Mouse (Mus musculus) forebrain, embryonic 11.5 days (tissue): ENCODE data around the gene Gipr. TPM values are rescaled to one million over a fixed set of nuclear protein-coding genes. Genes with fewer than 3 reads are reported as not detected.

ENCODE experiments used
- ATAC-seq: fragments of 200-750 bp; cut with Nextera tagmentation; replicated peaks from 2 replicates; pipeline ENCODE4 v1.8.0; 2017; ENCODE audit warnings: moderate TSS enrichment; ENCODE audit not compliant: low FRiP score
- DNase-seq: peaks from one replicate; pipeline ENCODE4 v3.0.0-alpha.2; 2017; ENCODE audit warnings: low spot score
- H3K27ac ChIP-seq: fragments of 300-500 bp; sonication (generic); 2 replicates; pipeline ENCODE4 v1.5.1; 2014; ENCODE audit warnings: low read depth, low read length
- H3K27me3 ChIP-seq: fragments of 300-500 bp; sonication (generic); 2 replicates; pipeline ENCODE4 v1.6.1; 2014; ENCODE audit warnings: mild to moderate bottlenecking, low read length, mixed read lengths; ENCODE audit not compliant: control insufficient read depth, insufficient read depth
- H3K36me3 ChIP-seq: fragments of 300-500 bp; sonication (generic); 2 replicates; pipeline ENCODE4 v1.6.1; 2014; ENCODE audit warnings: mild to moderate bottlenecking, low read length, moderate library complexity, mixed read lengths; ENCODE audit not compliant: control insufficient read depth, insufficient read depth
- H3K4me1 ChIP-seq: fragments of 300-500 bp; sonication (generic); replicated peaks from 2 replicates; pipeline ENCODE4 v1.6.1; 2014; ENCODE audit warnings: low read length, mixed read lengths; ENCODE audit not compliant: control insufficient read depth, insufficient read depth
- H3K4me2 ChIP-seq: fragments of 300-500 bp; sonication (generic); 2 replicates; pipeline ENCODE4 v1.6.1; 2014; ENCODE audit warnings: low read depth, mild to moderate bottlenecking, low read length, moderate library complexity, mixed read lengths; ENCODE audit not compliant: severe bottlenecking
- H3K4me3 ChIP-seq: fragments of 300-500 bp; sonication (generic); 2 replicates; pipeline ENCODE4 v1.5.1; 2014; ENCODE audit warnings: low read depth, low read length
- H3K9ac ChIP-seq: fragments of 300-500 bp; sonication (generic); 2 replicates; pipeline ENCODE4 v1.6.1; 2014; ENCODE audit warnings: low read length
- H3K9me3 ChIP-seq: fragments of 300-500 bp; sonication (generic); 2 replicates; pipeline ENCODE4 v1.6.1; 2016; ENCODE audit warnings: low read length, mixed read lengths; ENCODE audit not compliant: control insufficient read depth
- WGBS: fragments of 180-500 bp; shearing (Covaris S2); extraction: QIAGEN DNeasy Blood & Tissue Kit; methylation state at CpG from one replicate; pipeline ENCODE4 v1.1.7; 2014; 5-methylcytosine and 5-hydroxymethylcytosine counted together
- microRNA counts: library from miRNA; unstranded; fragments of <30 nt; microRNA quantifications from one replicate; lab custom pipeline; 2015
- microRNA-seq: library from miRNA; unstranded; fragments of <30 nt; microRNA quantifications from one replicate; pipeline ENCODE4, GENCODE M21; 2016; ENCODE audit not compliant: insufficient number of aligned reads
- polyA plus RNA-seq: library from polyadenylated mRNA; unstranded; fragments of >200 nt; fragmentation: Nextera tagmentation; extraction: Ambion mirVana; gene quantifications from 2 replicates; pipeline ENCODE4 v1.2.1, GENCODE M21; 2014

Gipr gene
- polyA plus RNA-seq, 1 experiment from 2014 or later: 0.56 TPM

- no peak for DNase-seq
- WGBS: 94% methylated on average over 8 of the region's 8 CpGs
- no peak overlapping the region for H3K27ac ChIP-seq
- no peaks in the 10 kb centered on the region for H3K36me3 ChIP-seq
- H3K9ac ChIP-seq: no peak overlapping the region
- peaks cover 6% of the 10 kb centered on the region for H3K27me3 ChIP-seq
- H3K4me1 ChIP-seq: peaks cover 7% of the 10 kb centered on the region; the same call in 1 of the 2 replicates
- no peak overlapping the region for H3K4me2 ChIP-seq
- peak overlapping the region; percentile 75; the same call in 1 of the 2 replicates for H3K4me3 ChIP-seq
- peak; percentile 44 for ATAC-seq
- peaks cover 11% of the 10 kb centered on the region; the same call in 1 of the 2 replicates for H3K9me3 ChIP-seq
Observed at GRCm38 (mm10) chr7:19119083-19119482, 46.8 kb downstream of the Gipr start.

GRCm38 (mm10) chr7:19118028-19118771 is 47.7 kb downstream of the Gipr start, which contains the start of gene Gm4969:
TSS of gene Gm4969 (minus strand) at chr7:19118368.
- peak; percentile 84 for DNase-seq
- H3K9me3 ChIP-seq: peaks cover 11% of the 10 kb centered on the region; the same call in 1 of the 2 replicates
- H3K27me3 ChIP-seq: peaks cover 6% of the 10 kb centered on the region
- H3K4me2 ChIP-seq: peak within 1 kb of the TSS; percentile 24; the same call in 1 of the 2 replicates
- ATAC-seq: peak; percentile 42
- WGBS: 18% methylated on average over 64 of the region's 64 CpGs
- peak within 1 kb of the TSS; percentile 12; the same call in 1 of the 2 replicates for H3K4me3 ChIP-seq
- H3K4me1 ChIP-seq: peaks cover 7% of the 10 kb centered on the region; the same call in 1 of the 2 replicates
- no peak within 1 kb of the TSS for H3K9ac ChIP-seq
- H3K27ac ChIP-seq: no peak within 1 kb of the TSS
- no peaks in the 10 kb centered on the region for H3K36me3 ChIP-seq

GRCm38 (mm10) chr7:19109565-19109964 is 56.4 kb downstream of the Gipr start:
- Histone ChIP-seq H3K9me3 (no peaks in the 10 kb centered on the region), H3K4me3 (no peak overlapping the region), H3K4me1 (no peaks in the 10 kb centered on the region), H3K27ac (no peak overlapping the region), H3K4me2 (no peak overlapping the region), H3K36me3 (no peaks in the 10 kb centered on the region), H3K27me3 (no peaks in the 10 kb centered on the region), H3K9ac (no peak overlapping the region)
- no peak for ATAC-seq
- WGBS: 81% methylated on average over 1 of the region's 1 CpGs
- DNase-seq: no peak

GRCm38 (mm10) chr7:19107436-19107835 is 58.5 kb downstream of the Gipr start:
- no peak overlapping the region for H3K9ac ChIP-seq
- H3K9me3 ChIP-seq: no peaks in the 10 kb centered on the region
- H3K27ac ChIP-seq: no peak overlapping the region
- 71% methylated on average over 3 of the region's 3 CpGs for WGBS
- DNase-seq (no peak), ATAC-seq (no peak)
- H3K27me3 ChIP-seq: no peaks in the 10 kb centered on the region
- H3K4me3 ChIP-seq: no peak overlapping the region
- no peaks in the 10 kb centered on the region for H3K36me3 ChIP-seq
- no peak overlapping the region for H3K4me2 ChIP-seq
- H3K4me1 ChIP-seq: no peaks in the 10 kb centered on the region

MicroRNAs encoded within 50 kb of the gene (microRNA counts, 519-probe panel; counts per million panel counts)
- microRNA mmu-miR-330 (lab: Ali Mortazavi, UCI): 31.2 counts per million

Small RNA genes lying within 50 kb of the gene (microRNA-seq; reads per million reads assigned to microRNA genes)
- 457 reads per million, percentile 58 among the genes with 10 or more reads in this experiment for gene Mir330

Other genes starting within 250 kb of the Gipr start
- gene Nova2, start 240.2 kb downstream of the Gipr start, polyA plus RNA-seq: 6.9 and 8.3 TPM in 2 replicates
- gene Nanos2, start 178.7 kb downstream of the Gipr start, polyA plus RNA-seq: not detected in 2 replicates
- gene Mypop, start 174.9 kb downstream of the Gipr start, polyA plus RNA-seq: 4.6 and 4.7 TPM in 2 replicates
- 31.6 and 39.4 TPM in 2 replicates for gene Irf2bp1, start 162.1 kb downstream of the Gipr start, polyA plus RNA-seq
- gene Foxa3, start 142.6 kb downstream of the Gipr start, polyA plus RNA-seq: not detected in 2 replicates
- 31.0 and 39.7 TPM in 2 replicates for gene Sympk, start 141.8 kb downstream of the Gipr start, polyA plus RNA-seq
- not detected in 2 replicates for gene Rsph6a, start 111.4 kb downstream of the Gipr start, polyA plus RNA-seq
- 20.9 and 25.4 TPM in 2 replicates for gene Dmwd, start 89.9 kb downstream of the Gipr start, polyA plus RNA-seq
- 12.4 and 13.8 TPM in 2 replicates for gene Dmpk, start 82.3 kb downstream of the Gipr start, polyA plus RNA-seq
- gene Six5, start 71.5 kb downstream of the Gipr start, polyA plus RNA-seq: 9.9 and 10.8 TPM in 2 replicates
- gene Gm4969, start 47.8 kb downstream of the Gipr start, polyA plus RNA-seq: 1.2 and 1.4 TPM in 2 replicates
- gene Fbxo46, start 46.3 kb downstream of the Gipr start, polyA plus RNA-seq: 13.6 and 13.9 TPM in 2 replicates
- gene Qpctl, start 16.8 kb downstream of the Gipr start, polyA plus RNA-seq: 13.8 and 13.9 TPM in 2 replicates
- gene Snrpd2, start 16.4 kb downstream of the Gipr start, polyA plus RNA-seq: 154 and 158 TPM in 2 replicates
- gene Eml2, start 10.3 kb upstream of the Gipr start, polyA plus RNA-seq: 2.0 and 2.1 TPM in 2 replicates
- gene Gpr4, start 46.4 kb upstream of the Gipr start, polyA plus RNA-seq: 1.6 and 2.5 TPM in 2 replicates
- 54.1 and 59.8 TPM in 2 replicates for gene Opa3, start 62.2 kb upstream of the Gipr start, polyA plus RNA-seq
- gene Vasp, start 105.7 kb upstream of the Gipr start, polyA plus RNA-seq: 52.8 and 53.0 TPM in 2 replicates
- 0.44 TPM in 1 of 2 replicates, not detected in the other for gene Ppm1n, start 113.9 kb upstream of the Gipr start, polyA plus RNA-seq
- 47.3 and 54.7 TPM in 2 replicates for gene Rtn2, start 116.5 kb upstream of the Gipr start, polyA plus RNA-seq
- not detected in 2 replicates for gene Fosb, start 143.9 kb upstream of the Gipr start, polyA plus RNA-seq
- 94.4 and 100 TPM in 2 replicates for gene Ercc1, start 178.7 kb upstream of the Gipr start, polyA plus RNA-seq
- 23.2 and 24.0 TPM in 2 replicates for gene Cd3eap, start 193.4 kb upstream of the Gipr start, polyA plus RNA-seq
- gene Ppp1r13l, start 193.6 kb upstream of the Gipr start, polyA plus RNA-seq: 5.8 and 6.4 TPM in 2 replicates
- 18.2 and 25.2 TPM in 2 replicates for gene Ercc2, start 215.9 kb upstream of the Gipr start, polyA plus RNA-seq
- 2.0 and 2.8 TPM in 2 replicates for gene Klc3, start 238.0 kb upstream of the Gipr start, polyA plus RNA-seq
- not detected in 2 replicates for gene Ckm, start 238.6 kb upstream of the Gipr start, polyA plus RNA-seq